Mouse (Mus musculus) heart, adult 2 months (tissue): ENCODE measurements at regions not wholly inside any gene's neighbourhood (a gene's known extent, or its start where the extent isn't known, plus 50 kb on each side); places are given as distances from the start of the nearest gene placed in this dataset.

Source experiments
- DNase-seq, 2 experiments: peaks; one replicate each; pipeline ENCODE4 v3.0.0; 2021
- H3K27ac ChIP-seq: fragments of 200-600 bp; 2 replicates; pipeline ENCODE4 v1.8.1; 2022
- H3K27me3 ChIP-seq: fragments of 200-500 bp; 2 replicates; pipeline ENCODE4 v1.6.1; 2012; ENCODE audit warnings: mild to moderate bottlenecking, low read length, inconsistent platforms, mixed read lengths; ENCODE audit not compliant: control insufficient read depth, insufficient read depth
- H3K36me3 ChIP-seq: fragments of 200-500 bp; 2 replicates; pipeline ENCODE4 v1.6.1; 2012; ENCODE audit warnings: low read length, inconsistent platforms; ENCODE audit not compliant: control insufficient read depth, insufficient read depth
- H3K4me1 ChIP-seq: fragments of 200-500 bp; 2 replicates; pipeline ENCODE4 v1.6.1; 2011; ENCODE audit warnings: low read length; ENCODE audit not compliant: control insufficient read depth, insufficient read depth
- H3K4me3 ChIP-seq: fragments of 200-600 bp; 2 replicates; pipeline ENCODE4 v1.8.1; 2022
- H3K79me2 ChIP-seq: fragments of 200-500 bp; replicated peaks from 2 replicates; pipeline ENCODE4 v1.6.1; 2012; ENCODE audit warnings: mild to moderate bottlenecking, inconsistent platforms, low read length, moderate library complexity, mixed read lengths; ENCODE audit not compliant: control insufficient read depth, insufficient read depth
- H3K9ac ChIP-seq: fragments of 200-500 bp; 2 replicates; pipeline ENCODE4 v1.6.1; 2012; ENCODE audit warnings: low read depth, mild to moderate bottlenecking, control low read depth, inconsistent platforms, low read length, mixed read lengths
- CTCF ChIP-seq: fragments of 200-600 bp; IDR thresholded peaks from 2 replicates; pipeline ENCODE4 v1.8.1; 2022; ENCODE audit warnings: antibody characterized with exemption, mild to moderate bottlenecking, moderate library complexity
- EP300 ChIP-seq: fragments of 200-500 bp; IDR thresholded peaks from 2 replicates; pipeline ENCODE4 v1.6.1; 2011; ENCODE audit warnings: low read depth, low read length, control low read depth; ENCODE audit not compliant: insufficient read depth
- POLR2A ChIP-seq: fragments of 200-500 bp; IDR thresholded peaks from 2 replicates; pipeline ENCODE4 v1.6.1; 2011; ENCODE audit warnings: mild to moderate bottlenecking, low read depth, low read length, control low read depth; ENCODE audit not compliant: insufficient read depth
- WGBS: fragments of 180-500 bp; shearing (Covaris S2); methylation state at CpG from one replicate; pipeline ENCODE4 v1.1.7; 2018; 5-methylcytosine and 5-hydroxymethylcytosine counted together
- intact Hi-C: fragments of 180-260 bp; cut with DNase I; formaldehyde crosslinking; loops from one replicate; pipeline ENCODE4 v1.15.1; 2025

DNA sequence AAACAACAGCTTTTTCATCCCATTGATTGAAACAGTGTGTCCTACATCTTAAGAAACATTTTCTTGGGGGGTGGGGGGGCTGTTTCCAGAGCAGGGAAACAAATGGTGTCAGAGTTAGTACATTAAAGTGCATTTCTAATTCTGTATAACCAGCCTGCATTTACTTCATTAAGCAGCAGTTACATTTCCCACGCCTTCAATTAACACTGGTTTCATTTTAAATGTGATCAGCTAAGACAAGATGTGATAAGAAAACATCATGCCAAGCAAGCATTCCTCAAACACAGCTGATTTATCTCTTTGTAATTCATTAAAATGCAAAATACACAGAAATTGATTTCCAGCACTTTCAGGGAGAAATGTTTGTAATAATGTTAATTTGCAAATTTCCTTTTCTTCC is 122.0 kb downstream of the Olfr1505 start:
- intact Hi-C loops: no loop called here
- Histone ChIP-seq H3K4me3 (no peak overlapping the region), H3K4me1 (no peaks in the 10 kb centered on the region), H3K27ac (no peak overlapping the region), H3K79me2 (no peaks in the 10 kb centered on the region), H3K9ac (no peak overlapping the region), H3K27me3 (no peaks in the 10 kb centered on the region), H3K36me3 (no peaks in the 10 kb centered on the region)
- DNase-seq: no peak
- TF ChIP-seq POLR2A: no peak
- no peak for TF ChIP-seq EP300
- TF ChIP-seq CTCF: no peak
- WGBS: 65% methylated on average over 1 of the region's 1 CpGs

DNA sequence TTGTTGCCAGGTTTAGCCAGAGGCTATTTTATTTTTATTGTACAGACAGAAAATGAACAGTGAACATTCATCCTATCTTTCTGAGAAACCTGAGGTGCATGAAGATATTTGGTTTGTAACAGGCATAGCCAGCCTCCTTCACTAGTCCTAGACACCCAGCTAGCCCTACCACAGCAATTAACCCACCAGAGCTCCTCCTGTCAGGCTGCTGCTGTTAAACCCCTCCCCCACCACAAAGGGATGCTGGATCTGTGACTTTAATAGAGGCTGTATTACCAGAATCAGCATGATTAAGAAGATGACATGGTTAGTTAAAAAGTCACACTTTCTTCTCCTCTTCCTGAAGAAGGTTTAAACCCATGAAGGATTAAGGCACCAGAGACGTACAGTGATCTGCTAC is 122.5 kb downstream of the Olfr1505 start:
- Histone ChIP-seq H3K79me2 (no peaks in the 10 kb centered on the region), H3K4me3 (no peak overlapping the region), H3K27me3 (no peaks in the 10 kb centered on the region), H3K9ac (no peak overlapping the region), H3K27ac (no peak overlapping the region), H3K36me3 (no peaks in the 10 kb centered on the region), H3K4me1 (no peaks in the 10 kb centered on the region)
- intact Hi-C loops: no loop called here
- no peak for DNase-seq
- TF ChIP-seq EP300 (no peak), POLR2A (no peak)
- 77% methylated on average over 1 of the region's 1 CpGs for WGBS

- H3K79me2 ChIP-seq: no peaks in the 10 kb centered on the region
- H3K4me1 ChIP-seq: no peaks in the 10 kb centered on the region
- no peak overlapping the region for H3K27ac ChIP-seq
- no peak overlapping the region for H3K4me3 ChIP-seq
- H3K9ac ChIP-seq: no peak overlapping the region
- TF ChIP-seq CTCF: no peak
- intact Hi-C loops: no loop called here
- DNase-seq: no peak
- no peaks in the 10 kb centered on the region for H3K36me3 ChIP-seq
- 63% methylated on average over 1 of the region's 1 CpGs for WGBS
- H3K27me3 ChIP-seq: no peaks in the 10 kb centered on the region
Measured at GRCm38 (mm10) chr19:14036750-14037149, 123.4 kb downstream of the Olfr1505 start.

DNA sequence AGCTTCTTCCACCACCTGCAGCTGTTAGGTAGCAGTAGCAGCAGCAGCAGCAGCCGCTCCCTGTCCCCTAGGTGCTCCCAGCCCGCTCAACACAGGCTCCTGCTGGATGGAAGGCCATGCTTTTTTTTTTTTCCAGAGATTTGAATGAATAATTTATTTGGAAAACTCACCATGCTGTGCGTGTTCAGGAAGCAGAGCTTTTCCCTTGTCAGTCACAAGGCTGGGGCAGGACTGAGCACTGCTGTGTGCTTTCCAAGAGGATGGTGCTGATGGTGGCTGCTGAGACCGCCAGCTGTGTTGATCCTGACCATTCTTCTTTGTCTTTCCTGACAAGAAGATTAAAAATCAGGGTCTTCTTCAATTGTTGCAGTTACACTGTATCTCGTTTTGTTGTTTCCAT is 129.4 kb downstream of the Olfr1505 start:
- WGBS: 44% methylated on average over 5 of the region's 5 CpGs
- no peak for TF ChIP-seq POLR2A
- no peak for TF ChIP-seq CTCF
- no peak for TF ChIP-seq EP300
- H3K27me3 ChIP-seq: no peaks in the 10 kb centered on the region
- intact Hi-C loops: no loop called here
- no peaks in the 10 kb centered on the region for H3K4me1 ChIP-seq
- H3K4me3 ChIP-seq: no peak overlapping the region
- H3K36me3 ChIP-seq: no peaks in the 10 kb centered on the region
- no peak overlapping the region for H3K9ac ChIP-seq
- DNase-seq: no peak
- H3K79me2 ChIP-seq: no peaks in the 10 kb centered on the region
- H3K27ac ChIP-seq: no peak overlapping the region

GRCm38 (mm10) chr19:14045456-14045855 is 132.1 kb downstream of the Olfr1505 start:
- peak; percentile 43 for TF ChIP-seq CTCF
- TF ChIP-seq POLR2A: no peak
- no peak for TF ChIP-seq EP300
- 53% methylated on average over 2 of the region's 2 CpGs for WGBS
- H3K27ac ChIP-seq: no peak overlapping the region
- H3K79me2 ChIP-seq: no peaks in the 10 kb centered on the region
- intact Hi-C loops: no loop called here
- no peak overlapping the region for H3K4me3 ChIP-seq
- H3K9ac ChIP-seq: no peak overlapping the region
- no peak for DNase-seq
- H3K36me3 ChIP-seq: no peaks in the 10 kb centered on the region
- H3K27me3 ChIP-seq: no peaks in the 10 kb centered on the region
- no peaks in the 10 kb centered on the region for H3K4me1 ChIP-seq

- DNase-seq: no peak
- WGBS: 71% methylated on average over 4 of the region's 4 CpGs
- H3K4me1 ChIP-seq: no peaks in the 10 kb centered on the region
- H3K27me3 ChIP-seq: no peaks in the 10 kb centered on the region
- TF ChIP-seq POLR2A: no peak
- TF ChIP-seq CTCF: no peak
- no peak for TF ChIP-seq EP300
- no peaks in the 10 kb centered on the region for H3K79me2 ChIP-seq
- H3K27ac ChIP-seq: no peak overlapping the region
- H3K36me3 ChIP-seq: no peaks in the 10 kb centered on the region
- H3K9ac ChIP-seq: no peak overlapping the region
- no peak overlapping the region for H3K4me3 ChIP-seq
- intact Hi-C loops: no loop called here
Measured at GRCm38 (mm10) chr19:14052052-14052451, 138.7 kb downstream of the Olfr1505 start.

DNA sequence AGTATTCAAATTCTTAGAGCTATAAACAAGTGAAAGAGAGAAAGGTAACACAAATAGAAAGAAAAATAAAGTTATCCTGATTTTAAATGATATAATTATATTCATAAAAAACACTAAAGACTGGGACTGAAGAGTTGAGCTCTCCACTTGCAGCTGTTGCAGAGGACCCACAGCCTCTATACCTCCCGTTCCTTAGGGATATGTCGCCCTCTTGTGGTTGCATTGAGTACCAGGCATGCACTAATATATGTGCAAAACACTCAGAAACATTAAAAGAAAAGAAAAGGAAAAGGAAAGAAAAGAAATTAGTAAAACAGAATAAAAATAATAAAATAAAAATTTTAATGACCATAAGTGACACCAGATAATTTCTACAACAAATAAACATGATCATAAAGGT is 167.2 kb downstream of the Olfr1505 start:
- Histone ChIP-seq H3K4me1 (no peaks in the 10 kb centered on the region), H3K27me3 (no peaks in the 10 kb centered on the region), H3K36me3 (no peaks in the 10 kb centered on the region), H3K79me2 (no peaks in the 10 kb centered on the region), H3K27ac (no peak overlapping the region), H3K4me3 (no peak overlapping the region), H3K9ac (no peak overlapping the region)
- DNase-seq: no peak
- WGBS: 12% methylated on average over 2 of the region's 2 CpGs
- intact Hi-C loops: loop anchor here (2.0 kb wide), 1 partner anchor 100 kb away; no protein-coding TSS in a partner anchor
- peak; percentile 69 for TF ChIP-seq CTCF
- TF ChIP-seq EP300: no peak
